Mouse (Mus musculus): ENCODE results near the gene Zfp185. TPM values are rescaled to one million over a fixed set of nuclear protein-coding genes. Genes with fewer than 3 reads are reported as not detected.
A peak's percentile ranks its signal among the peaks of the same experiment; 100 is the strongest.
"Not testable (repeated sequence)": the region's sequence is repeated elsewhere in the genome, so short reads cannot be mapped to it uniquely, and the experiment has no call there.

Gene Zfp185
- polyA plus RNA-seq, 1 experiment from 2014 or later: 1.5 TPM

GRCm38 (mm10) chrX:73063512-73064414, 76.6 kb downstream of the Zfp185 start:
- peaks cover 29% of the 10 kb centered on the region for H3K27me3 ChIP-seq (replicated peaks)

DNA sequence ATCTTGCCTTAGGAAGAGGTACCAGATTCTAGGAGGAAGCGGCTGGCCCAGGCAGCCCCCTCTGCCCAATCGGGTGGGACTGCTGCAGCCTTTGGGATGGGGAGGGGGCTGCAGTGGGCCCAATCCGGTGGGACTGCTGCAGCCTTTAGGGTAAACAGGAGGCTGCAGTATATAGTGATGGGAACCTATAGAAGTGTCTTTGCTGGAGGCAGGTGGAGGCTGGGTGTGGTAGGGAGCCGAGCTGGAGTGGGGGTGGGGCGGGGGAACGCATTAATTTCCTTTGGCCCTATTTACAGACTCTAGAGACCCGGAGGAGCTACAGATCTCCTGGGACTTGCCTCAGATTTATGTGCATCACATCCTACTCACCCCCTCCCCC, 77.3 kb downstream of the Zfp185 start, which contains the start of gene Pnma3:
TSS of gene Pnma3 (plus strand) at position 373 of the 379 bp plus-strand sequence.
- Histone ChIP-seq H3K4me2 (peak within 1 kb of the TSS; percentile 8; the same call in 1 of the 2 replicates), H3K4me1 (no peaks in the 10 kb centered on the region), H3K27ac (no peak within 1 kb of the TSS), H3K9me3 (replicated peaks) (no peaks in the 10 kb centered on the region), H3K27me3 (replicated peaks) (peaks cover 29% of the 10 kb centered on the region), H3K9ac (no peak within 1 kb of the TSS), H3K4me3 (no peak within 1 kb of the TSS), H3K36me3 (no peaks in the 10 kb centered on the region)
- WGBS (ENCODE audit: insufficient replicate concordance): 22% methylated on average over 6 of the region's 7 CpGs
- ATAC-seq: no peak

More at GRCm38 (mm10) chrX:73063512-73064414, 76.6 kb downstream of the Zfp185 start:
- Histone ChIP-seq H3K4me3 (no peak overlapping the region), H3K9ac (no peak overlapping the region), H3K4me2 (peak overlapping the region; percentile 8; the same call in 1 of the 2 replicates), H3K9me3 (replicated peaks) (no peaks in the 10 kb centered on the region), H3K4me1 (no peaks in the 10 kb centered on the region), H3K36me3 (no peaks in the 10 kb centered on the region), H3K27ac (no peak overlapping the region)
- ATAC-seq: no peak
- WGBS (ENCODE audit: insufficient replicate concordance): 25% methylated on average over 24 of the region's 24 CpGs

DNA sequence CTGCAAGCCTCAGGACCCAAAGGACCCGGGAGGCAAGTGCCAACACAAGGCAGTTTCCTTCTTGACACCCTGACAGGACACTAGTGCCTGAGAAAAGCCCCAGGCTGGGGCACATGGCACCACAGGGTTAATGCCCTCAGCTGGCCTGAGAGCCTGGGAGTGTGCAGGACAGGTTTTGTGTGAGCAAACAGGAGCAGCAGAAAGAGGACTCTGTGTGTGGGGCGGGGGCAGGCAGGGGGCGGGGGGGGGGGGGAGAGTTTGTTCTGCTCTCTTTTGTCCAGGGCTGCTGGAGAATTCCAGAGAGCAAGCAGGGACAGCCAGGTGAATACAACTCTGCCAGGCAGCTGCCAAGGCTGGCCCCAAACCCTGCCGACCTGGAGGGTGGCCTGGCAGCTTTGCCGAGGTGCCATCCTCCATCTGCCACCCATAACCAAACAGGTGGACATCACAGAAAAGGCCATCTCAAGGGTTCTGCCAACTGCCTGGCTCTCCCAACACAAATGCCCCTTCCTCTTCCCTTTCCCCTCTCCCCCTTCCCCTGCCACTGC, 79.7 kb downstream of the Zfp185 start:
- WGBS (ENCODE audit: insufficient replicate concordance): 55% methylated on average over 2 of the region's 5 CpGs
- H3K4me1 ChIP-seq: not testable (repeated sequence)

More for the DNA sequence above, 79.7 kb downstream of the Zfp185 start:
- not testable (repeated sequence) for H3K9me3 ChIP-seq (replicated peaks); H3K4me2 ChIP-seq; H3K36me3 ChIP-seq; H3K4me3 ChIP-seq; H3K9ac ChIP-seq; H3K27ac ChIP-seq; ATAC-seq
- peaks cover 29% of the 10 kb centered on the region for H3K27me3 ChIP-seq (replicated peaks)

MicroRNAs within 50 kb of the gene (microRNA counts, 519-probe panel; counts per million panel counts)
- microRNA mmu-miR-2137: 582 counts per million, percentile 70 among the panel's probes with 10 or more counts

Small RNAs within 50 kb of the gene (microRNA-seq; reads per million reads assigned to microRNA genes)
- 6.3 reads per million, percentile 12 among the genes with 10 or more reads in this experiment for gene Mir2137

Other genes starting within 250 kb of the Zfp185 start
- not detected in 2 replicates for gene Gabrq, start 162.2 kb upstream of the Zfp185 start, polyA plus RNA-seq (2016; fragmentation: Nextera tagmentation; extraction: Ambion mirVana)
- 41.1 and 45.9 TPM in 2 replicates for gene Cetn2, start 68.9 kb upstream of the Zfp185 start, polyA plus RNA-seq (2016; fragmentation: Nextera tagmentation; extraction: Ambion mirVana)
- gene Nsdhl, start 68.8 kb upstream of the Zfp185 start, polyA plus RNA-seq (2016; fragmentation: Nextera tagmentation; extraction: Ambion mirVana): 21.0 and 24.4 TPM in 2 replicates
- gene Pnma5, start 49.8 kb downstream of the Zfp185 start, polyA plus RNA-seq (2016; fragmentation: Nextera tagmentation; extraction: Ambion mirVana): not detected in 2 replicates
- gene Pnma3, start 77.4 kb downstream of the Zfp185 start, polyA plus RNA-seq (2016; fragmentation: Nextera tagmentation; extraction: Ambion mirVana): not detected in 2 replicates
- 1.1 and 1.3 TPM in 2 replicates for gene Xlr4a, start 95.1 kb downstream of the Zfp185 start, polyA plus RNA-seq (2016; fragmentation: Nextera tagmentation; extraction: Ambion mirVana)
- gene Xlr3a, start 109.8 kb downstream of the Zfp185 start, polyA plus RNA-seq (2016; fragmentation: Nextera tagmentation; extraction: Ambion mirVana): 1.6 and 2.4 TPM in 2 replicates
- 0.07 TPM in 1 of 2 replicates, not detected in the other for gene Gm14685, start 129.7 kb downstream of the Zfp185 start, polyA plus RNA-seq (2016; fragmentation: Nextera tagmentation; extraction: Ambion mirVana)
- gene Xlr5b, start 161.5 kb downstream of the Zfp185 start, polyA plus RNA-seq (2016; fragmentation: Nextera tagmentation; extraction: Ambion mirVana): not detected in 2 replicates
- gene DXBay18, start 162.1 kb downstream of the Zfp185 start, polyA plus RNA-seq (2016; fragmentation: Nextera tagmentation; extraction: Ambion mirVana): 0.12 TPM in 1 of 2 replicates, not detected in the other
- gene Spin2d, start 189.7 kb downstream of the Zfp185 start, polyA plus RNA-seq (2016; fragmentation: Nextera tagmentation; extraction: Ambion mirVana): not detected in 2 replicates
- 2.9 and 3.4 TPM in 2 replicates for gene Xlr3b, start 204.9 kb downstream of the Zfp185 start, polyA plus RNA-seq (2016; fragmentation: Nextera tagmentation; extraction: Ambion mirVana)
- gene Xlr4b, start 227.0 kb downstream of the Zfp185 start, polyA plus RNA-seq (2016; fragmentation: Nextera tagmentation; extraction: Ambion mirVana): 2.1 and 2.5 TPM in 2 replicates
- 4.4 and 4.7 TPM in 2 replicates for gene F8a, start 241.0 kb downstream of the Zfp185 start, polyA plus RNA-seq (2016; fragmentation: Nextera tagmentation; extraction: Ambion mirVana)